Mouse (Mus musculus) erythroblast, embryonic 14.5 days (primary cell): Measurements from ENCODE around the gene Cd40lg.

Experiments used
- GATA1 ChIP-seq: IDR thresholded peaks from 2 replicates; pipeline ENCODE4 v1.6.1; 2012; ENCODE audit warnings: low read length, inconsistent platforms, mixed read lengths
- TAL1 ChIP-seq: IDR thresholded peaks from 3 replicates; pipeline ENCODE4 v1.6.1; 2012; ENCODE audit warnings: low read length, inconsistent platforms, mixed read lengths

- TF ChIP-seq GATA1 (no peak), TAL1 (no peak)
Observed at GRCm38 (mm10) chrX:57182470-57182869, 29.5 kb upstream of the Cd40lg start.
